ENCODE assay signal across 11 mouse cellular contexts in the genomic region with DNA sequence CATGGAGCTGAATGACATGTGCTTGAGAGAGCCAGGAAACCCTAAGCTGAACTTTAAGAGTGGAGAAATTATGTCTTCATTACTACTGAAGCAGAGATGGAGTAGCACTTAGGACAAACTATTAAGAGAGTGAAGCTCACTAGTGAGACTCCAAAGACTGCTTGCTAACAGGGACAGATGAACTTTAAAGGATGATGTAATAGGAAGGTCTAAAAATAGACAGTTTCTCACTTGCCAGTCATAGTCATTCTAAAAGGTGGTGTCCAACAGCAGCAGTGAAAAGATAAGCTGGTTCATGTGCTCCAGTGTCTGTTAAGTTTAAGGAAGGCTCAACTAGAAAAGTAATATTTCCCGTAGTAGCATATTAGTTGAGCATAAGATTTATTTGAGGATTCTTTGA. TPM values are rescaled to one million over a fixed set of nuclear protein-coding genes. Genes with fewer than 3 reads are reported as not detected.
A peak's percentile ranks its signal among the peaks of the same experiment; 100 is the strongest.
DNase-seq lines count a peak whose midpoint lies in the region; ATAC-seq and TF ChIP-seq lines count a peak whose summit lies in the region.
"Had no signal": no experiment of that assay in that cellular context is flagged by ENCODE, and none has a peak within 500 bp of the region (broad histone marks: within the 10 kb centered on the region; RNA-seq: fewer than 3 reads in every experiment).

No protein-coding gene starts in this region.

- no peak for TF ChIP-seq CTCF in gastrocnemius, adult 2 months (IDR thresholded peaks at IDR 0.05)
- TF ChIP-seq CTCF in liver, postnatal 0 days (IDR thresholded peaks at IDR 0.05; ENCODE audit: low read depth), result no peak

- no peaks in the 10 kb centered on the region for H3K27me3 ChIP-seq in liver, postnatal 0 days (ENCODE audit: insufficient read depth, low read length)
- H3K27me3 ChIP-seq: embryonic facial prominence, embryonic 12.5 days; neural tube, embryonic 12.5 days had no signal

- peak overlapping the region; percentile 63 for H3K4me2 ChIP-seq in liver, postnatal 0 days (ENCODE audit: low read depth, low read length)
- H3K4me2 ChIP-seq: embryonic facial prominence, embryonic 12.5 days; neural tube, embryonic 12.5 days had no signal

- peak; percentile 79 for ATAC-seq in granulocyte monocyte progenitor cell, adult 5-6 weeks (replicated peaks; ENCODE audit: poor library complexity, severe bottlenecking)
- peak; percentile 89 for ATAC-seq in liver, postnatal 0 days

- peaks cover 55% of the 10 kb centered on the region for H3K4me1 ChIP-seq in liver, postnatal 0 days (ENCODE audit: insufficient read depth)

- WGBS in liver, postnatal 0 days (ENCODE audit: insufficient replicate concordance), result 4% methylated on average over 1 of the region's 1 CpGs

- peak overlapping the region; percentile 52 for H3K4me3 ChIP-seq in gastrocnemius, adult 2 months
- peak overlapping the region; percentile 24 for H3K4me3 ChIP-seq in liver, postnatal 0 days (ENCODE audit: low read depth, low read length)
- H3K4me3 ChIP-seq: embryonic facial prominence, embryonic 12.5 days; left cerebral cortex, adult 2 months; neural tube, embryonic 12.5 days had no signal

- H3K9ac ChIP-seq in liver, postnatal 0 days (replicated peaks), result peak overlapping the region; percentile 52
- H3K9ac ChIP-seq: embryonic facial prominence, embryonic 12.5 days; neural tube, embryonic 12.5 days had no signal

- peak; percentile 91 for TF ChIP-seq EP300 in liver, postnatal 0 days (IDR thresholded peaks at IDR 0.05; ENCODE audit: low read depth)

- peaks cover 6% of the 10 kb centered on the region for H3K36me3 ChIP-seq in liver, postnatal 0 days (replicated peaks; ENCODE audit: insufficient read depth, low read length)
- H3K36me3 ChIP-seq: embryonic facial prominence, embryonic 12.5 days; neural tube, embryonic 12.5 days had no signal

- no peaks in the 10 kb centered on the region for H3K9me3 ChIP-seq in liver, postnatal 0 days (ENCODE audit: low read length)
- H3K9me3 ChIP-seq: embryonic facial prominence, embryonic 12.5 days; neural tube, embryonic 12.5 days had no signal

- peak overlapping the region; percentile 88 for H3K27ac ChIP-seq in gastrocnemius, adult 2 months
- peak overlapping the region; percentile 92 for H3K27ac ChIP-seq in liver, postnatal 0 days (ENCODE audit: low read depth)
- H3K27ac ChIP-seq: embryonic facial prominence, embryonic 12.5 days; left cerebral cortex, adult 2 months; neural tube, embryonic 12.5 days had no signal

- DNase-seq in gastrocnemius, adult 2 months, result no peak
- no peak for DNase-seq in gastrocnemius, postnatal 14 days
- peak; percentile 47 for DNase-seq in CD4-positive, CD25-positive, alpha-beta regulatory T cell, adult 2 months (ENCODE audit: low read depth, low spot score)
- no peak for DNase-seq in liver, postnatal 0 days
- DNase-seq in left cerebral cortex, postnatal 10 days (ENCODE audit: extremely low spot score in 1 of 2, low spot score in 2 of 2), result no peak
- no peak for DNase-seq in urinary bladder, postnatal 14 days (ENCODE audit: low spot score)
- no peak for DNase-seq in right cerebral cortex, adult 2 months (ENCODE audit: low spot score in 2 of 2)

- intact Hi-C loops in gastrocnemius, adult 2 months (cut with DNase I), result loop anchor here (2.0 to 10.0 kb wide), 2 partner anchors 14 to 118 kb away; a partner anchor contains a TSS
- intact Hi-C loops in gastrocnemius, postnatal 14 days (cut with DNase I; ENCODE audit: low total_unique reads), result no loop called here
- intact Hi-C loops in left cerebral cortex, postnatal 10 days (cut with DNase I), result no loop called here

RNA-seq across cellular contexts. Expression of a gene that starts 16.3 kb away (rescaled TPM):
- total RNA-seq in gastrocnemius, adult 2 months (2021), result 10 to 100 TPM; 87.9 to 93.4 TPM
- 100 to 1,000 TPM; 111 to 140 TPM for total RNA-seq in gastrocnemius, postnatal 14 days (2021)
- 65.0 and 96.3 TPM in 2 replicates for total RNA-seq in granulocyte monocyte progenitor cell, adult 5-6 weeks (2014; fragmentation: Nextera tagmentation)
- total RNA-seq in granulocyte monocyte progenitor cell, adult 5-6 weeks (2017), result 86.8 and 90.4 TPM in 2 replicates
- 29.9 and 30.6 TPM in 2 replicates for polyA plus RNA-seq in liver, postnatal 0 days (2015; fragmentation: Nextera tagmentation; extraction: Ambion mirVana)
- 100 to 1,000 TPM; 180 to 182 TPM for total RNA-seq in left cerebral cortex, postnatal 10 days (2021)
